Mouse (Mus musculus) embryonic fibroblast, embryonic 13.5 days (primary cell): ENCODE measurements around the gene Shld2. TPM values are rescaled to one million over a fixed set of nuclear protein-coding genes. Genes with fewer than 3 reads are reported as not detected.
"Not testable (repeated sequence)": the region's sequence is repeated elsewhere in the genome, so short reads cannot be mapped to it uniquely, and the experiment has no call there.

ENCODE experiments used
- H3K27ac ChIP-seq: 2 replicates; pipeline ENCODE4 v1.5.1; 2012; ENCODE audit warnings: low read length, control low read depth, inconsistent platforms; ENCODE audit not compliant: insufficient read depth
- H3K4me1 ChIP-seq: 2 replicates; pipeline ENCODE4 v1.6.1; 2011; ENCODE audit warnings: low read length; ENCODE audit not compliant: control insufficient read depth, insufficient read depth
- H3K4me3 ChIP-seq: 2 replicates; pipeline ENCODE4 v1.5.1; 2011; ENCODE audit warnings: mild to moderate bottlenecking, control low read depth, low read length; ENCODE audit not compliant: insufficient read depth
- CTCF ChIP-seq: IDR thresholded peaks from 2 replicates; pipeline ENCODE4 v1.5.1; 2011; ENCODE audit warnings: mild to moderate bottlenecking, control low read depth, low read length, moderate library complexity, borderline replicate concordance; ENCODE audit not compliant: insufficient read depth
- POLR2A ChIP-seq: IDR thresholded peaks from 2 replicates; pipeline ENCODE4 v1.6.1; 2011; ENCODE audit warnings: low read depth, mild to moderate bottlenecking, control low read depth, low read length, moderate library complexity
- polyA plus RNA-seq: library from polyadenylated mRNA; stranded (reverse); fragments of >200 nt; gene quantifications from 2 replicates; pipeline ENCODE4 v1.2.4, GENCODE M21; 2011; ENCODE audit warnings: low read depth; ENCODE audit not compliant: missing spikeins, insufficient read length

Shld2 gene
- polyA plus RNA-seq, 1 experiment = 10.1 TPM

DNA sequence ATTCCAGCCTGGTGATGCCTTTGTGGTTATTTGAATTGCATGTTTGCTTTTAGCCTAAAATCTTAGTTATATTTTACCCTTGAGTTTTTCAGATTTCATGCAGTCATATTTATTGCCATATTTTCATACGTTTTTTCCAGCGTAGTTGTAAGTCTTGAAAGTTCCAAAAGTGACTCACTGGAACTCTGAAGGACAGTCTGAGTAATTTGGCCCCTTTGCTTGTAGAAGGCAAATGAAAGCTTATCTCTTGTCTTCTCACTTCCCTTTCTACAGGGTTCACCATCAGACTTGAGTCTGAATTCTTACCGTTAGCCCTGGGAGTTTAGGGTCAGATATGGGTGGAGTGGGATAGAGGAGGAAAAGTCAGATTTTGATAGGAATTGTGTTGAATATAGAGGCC, 16.3 kb upstream of the Shld2 start:
- Histone ChIP-seq H3K4me1 (no peaks in the 10 kb centered on the region), H3K27ac (peak overlapping the region; percentile 26; the same call in 1 of the 2 replicates), H3K4me3 (no peak overlapping the region)
- no peak for TF ChIP-seq CTCF
- TF ChIP-seq POLR2A = no peak

DNA sequence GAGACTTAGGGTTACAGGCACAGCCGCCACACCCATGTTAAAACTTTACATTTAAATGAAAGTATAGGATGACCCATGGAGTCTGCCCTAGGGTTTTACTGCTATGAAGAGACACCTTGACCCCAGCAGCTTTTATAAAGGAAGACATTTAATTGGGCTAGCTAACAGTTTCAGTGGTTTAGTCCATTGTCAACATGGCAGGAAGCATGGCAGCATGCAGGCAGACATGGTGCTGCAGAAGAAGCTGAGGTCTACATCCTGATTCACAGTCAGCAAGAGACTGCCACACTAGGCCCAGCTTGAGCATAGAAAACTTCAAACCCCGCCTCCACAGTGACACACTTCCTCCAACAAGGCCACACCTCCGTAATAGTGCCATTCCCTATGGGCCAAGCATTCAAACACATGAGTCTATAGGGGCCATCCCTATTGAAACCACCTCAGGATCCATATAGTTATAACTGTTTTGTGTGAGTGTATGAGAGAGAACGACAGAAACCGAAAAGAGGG, 13.3 kb upstream of the Shld2 start:
- no peak overlapping the region for H3K27ac ChIP-seq
- H3K4me1 ChIP-seq = no peaks in the 10 kb centered on the region
- H3K4me3 ChIP-seq = no peak overlapping the region
- TF ChIP-seq POLR2A (no peak), CTCF (no peak)

- Histone ChIP-seq H3K27ac (peak overlapping the region; percentile 95), H3K4me3 (no peak overlapping the region; the same call in 1 of the 2 replicates), H3K4me1 (peaks cover 5% of the 10 kb centered on the region)
- TF ChIP-seq POLR2A = no peak
- TF ChIP-seq CTCF = no peak
These were observed 7.8 kb upstream of the Shld2 start for GRCm38 (mm10) chr14:34318113-34318512.

- Histone ChIP-seq H3K27ac (peak overlapping the region; percentile 95), H3K4me3 (no peak overlapping the region), H3K4me1 (peaks cover 6% of the 10 kb centered on the region)
- TF ChIP-seq POLR2A = no peak
- no peak for TF ChIP-seq CTCF
These were observed 7.1 kb upstream of the Shld2 start for GRCm38 (mm10) chr14:34317431-34317830.

GRCm38 (mm10) chr14:34316346-34316745, 6.1 kb upstream of the Shld2 start:
- peaks cover 6% of the 10 kb centered on the region for H3K4me1 ChIP-seq
- H3K27ac ChIP-seq = peak overlapping the region; percentile 34; the same call in 1 of the 2 replicates
- TF ChIP-seq CTCF (no peak), POLR2A (no peak)
- H3K4me3 ChIP-seq = no peak overlapping the region

GRCm38 (mm10) chr14:34314796-34315195, 4.5 kb upstream of the Shld2 start:
- TF ChIP-seq CTCF (no peak), POLR2A (no peak)
- H3K4me1 ChIP-seq = peaks cover 6% of the 10 kb centered on the region
- H3K4me3 ChIP-seq = no peak overlapping the region
- no peak overlapping the region; the same call in 1 of the 2 replicates for H3K27ac ChIP-seq

GRCm38 (mm10) chr14:34314383-34314782, 4.1 kb upstream of the Shld2 start:
- H3K4me1 ChIP-seq, H3K4me3 ChIP-seq, H3K27ac ChIP-seq: not testable (repeated sequence)

DNA sequence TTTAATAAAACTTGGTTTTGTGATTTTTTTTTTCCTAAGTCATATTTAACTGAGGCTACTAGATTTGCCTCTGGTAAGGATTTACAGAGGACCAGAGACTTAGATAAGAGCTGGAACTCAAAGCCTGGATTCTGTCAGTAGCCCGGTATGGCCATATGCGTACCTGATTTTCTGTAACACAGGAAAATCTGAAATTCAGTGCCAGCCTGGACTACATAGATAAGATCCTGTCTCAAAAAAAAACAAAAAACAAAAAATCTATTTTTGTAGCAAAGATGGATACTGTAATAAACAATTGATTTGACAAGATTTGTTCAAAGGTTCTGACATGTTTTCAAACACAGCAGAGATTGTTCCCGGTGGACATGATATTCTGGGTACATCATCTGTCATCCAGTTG, 3.3 kb upstream of the Shld2 start:
- Histone ChIP-seq H3K27ac (no peak overlapping the region), H3K4me1 (peaks cover 6% of the 10 kb centered on the region), H3K4me3 (no peak overlapping the region)
- TF ChIP-seq CTCF (no peak), POLR2A (no peak)

DNA sequence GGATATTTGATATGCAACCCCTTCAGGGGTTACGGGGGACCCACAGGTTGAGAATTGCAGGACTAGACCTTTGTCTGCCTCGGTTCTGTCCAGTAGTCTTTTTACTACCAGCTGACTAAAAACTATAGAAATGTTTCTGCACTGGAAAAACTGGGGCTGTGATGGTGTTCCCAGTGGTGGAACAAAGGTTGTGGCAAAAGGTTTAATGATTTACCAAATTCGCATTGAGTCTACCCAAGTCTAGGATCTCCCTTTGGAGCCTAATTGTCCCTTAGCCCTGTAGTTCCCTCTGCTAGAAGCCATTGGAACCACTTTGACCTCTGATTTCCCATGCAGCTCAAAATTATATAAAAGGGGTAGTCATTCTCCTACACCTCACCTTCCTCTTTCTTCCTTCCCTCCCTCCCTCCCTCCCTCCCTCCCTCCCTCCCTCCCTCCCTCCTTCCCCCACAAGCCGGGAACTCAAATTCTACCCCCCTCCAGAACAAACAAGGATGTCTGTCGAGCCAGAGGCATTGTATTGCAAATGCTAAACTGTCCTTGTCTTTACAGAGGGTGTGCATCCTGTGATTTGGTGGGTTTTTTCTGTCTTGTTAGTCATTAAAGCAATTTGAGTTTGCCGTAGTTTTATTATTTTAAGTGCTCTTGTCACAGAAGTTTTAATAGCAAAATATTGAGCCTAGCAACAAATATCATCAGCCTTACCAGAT, 2.2 kb upstream of the Shld2 start:
- no peak overlapping the region for H3K27ac ChIP-seq
- H3K4me3 ChIP-seq = peak overlapping the region; percentile 99
- TF ChIP-seq POLR2A (no peak), CTCF (no peak)
- peaks cover 3% of the 10 kb centered on the region; the same call in 1 of the 2 replicates for H3K4me1 ChIP-seq

DNA sequence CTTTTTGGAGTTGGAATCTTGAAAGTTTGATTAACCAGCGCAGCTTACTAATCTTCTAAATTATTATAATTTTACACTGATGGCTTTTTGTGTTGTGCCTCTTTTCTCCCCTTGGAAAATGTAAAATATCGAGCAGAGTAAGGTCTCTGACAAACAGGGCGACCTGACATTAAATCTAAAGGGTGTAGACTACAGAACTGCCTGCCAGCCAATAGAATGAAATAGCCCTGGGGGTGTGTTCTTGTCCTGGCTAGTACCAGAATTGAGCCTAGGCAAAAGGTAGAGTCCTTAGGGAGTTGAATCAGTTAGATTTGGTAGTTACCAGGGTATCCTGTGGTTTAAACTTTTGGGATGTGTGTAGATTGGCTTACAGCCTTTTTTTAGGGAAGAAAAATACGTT, 1.4 kb upstream of the Shld2 start:
- Histone ChIP-seq H3K4me3 (peak overlapping the region; percentile 99), H3K4me1 (peaks cover 3% of the 10 kb centered on the region; the same call in 1 of the 2 replicates), H3K27ac (no peak overlapping the region)
- TF ChIP-seq POLR2A (no peak), CTCF (no peak)
